Mouse (Mus musculus) spleen, postnatal 14 days (tissue): Measurements from ENCODE around the gene Tenm3.

Source experiments
- DNase-seq, 2 experiments: peaks; one replicate each; pipeline ENCODE4 v3.0.0; 2021 to 2022; ENCODE audit warnings: low spot score in 2 of 2

Gene Tenm3

DNA sequence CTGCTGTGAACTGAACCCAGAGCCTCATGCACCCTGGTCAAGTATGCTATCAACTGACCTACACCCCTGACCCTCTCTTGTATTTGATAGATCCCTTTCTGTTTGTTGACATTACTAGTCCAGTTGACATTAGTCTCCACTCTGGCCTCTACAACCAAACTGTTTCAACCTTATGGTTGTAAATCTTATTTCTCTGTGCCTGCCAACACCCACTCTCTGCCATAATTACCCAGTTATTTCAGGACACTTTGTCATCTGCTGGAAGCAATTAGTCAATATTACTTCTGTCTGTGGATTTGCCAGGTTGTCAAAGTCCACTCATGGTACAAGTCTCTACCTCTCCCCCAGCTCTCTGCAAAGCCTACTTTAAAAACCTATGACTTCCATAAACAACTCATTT lies 326.3 kb downstream of the Tenm3 start:
- no peak for DNase-seq

DNA sequence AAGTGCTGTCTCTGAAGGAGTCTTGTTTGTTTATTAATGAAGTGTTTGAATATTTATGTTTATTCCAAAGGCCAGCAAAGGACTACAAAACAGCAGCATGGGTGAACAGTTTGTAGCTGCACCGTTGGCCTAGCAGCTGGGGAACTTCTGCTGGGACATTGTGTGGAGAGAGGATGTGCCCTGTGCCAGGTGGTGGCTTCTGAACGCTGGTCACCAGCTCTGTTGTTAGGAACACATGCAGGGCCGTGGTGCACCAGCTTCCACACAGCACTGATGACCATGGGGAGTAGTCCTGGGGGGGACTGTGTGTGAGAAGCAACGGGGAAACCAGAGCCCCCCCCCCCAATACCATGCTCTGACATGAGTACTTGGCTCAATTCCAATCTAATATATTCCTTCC lies 329.5 kb downstream of the Tenm3 start:
- no peak for DNase-seq

DNA sequence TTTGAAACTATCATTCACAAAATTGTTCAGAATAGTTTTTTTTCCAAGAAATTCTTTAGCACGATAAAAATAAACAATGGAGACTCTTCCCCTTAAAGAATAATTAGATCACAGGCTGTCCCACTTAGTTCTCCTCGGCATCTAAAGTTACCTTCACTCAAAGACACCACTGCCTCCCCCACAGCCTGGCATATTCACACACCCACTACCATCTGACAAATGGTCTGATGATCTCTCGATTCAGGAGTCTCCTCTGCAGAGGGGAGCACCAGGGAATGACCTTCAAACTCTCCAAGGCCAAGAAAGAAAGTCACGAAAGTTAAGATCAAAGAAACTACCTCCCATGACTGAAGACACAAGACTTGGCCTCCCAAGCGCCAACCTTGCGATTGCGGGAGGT lies 329.9 kb downstream of the Tenm3 start:
- DNase-seq = no peak

DNA sequence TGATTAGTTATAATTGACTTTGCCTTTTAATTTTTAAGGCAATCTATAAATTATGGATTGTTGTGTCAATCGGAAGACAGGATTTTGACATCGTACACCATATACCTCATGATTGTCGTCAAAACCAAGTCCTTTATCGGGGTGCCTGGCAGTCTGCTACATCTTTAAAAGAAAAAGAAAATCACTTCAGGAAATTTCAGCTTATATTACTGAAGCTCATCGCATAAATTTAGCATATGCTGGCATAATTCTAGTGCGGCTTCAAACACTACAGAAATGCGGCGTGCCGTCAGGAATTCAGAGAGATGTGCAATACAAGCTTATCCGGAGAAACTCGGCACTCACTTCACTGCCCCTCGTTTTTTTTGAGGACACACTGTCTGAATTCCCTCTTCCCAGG lies 332.2 kb downstream of the Tenm3 start:
- no peak for DNase-seq

DNA sequence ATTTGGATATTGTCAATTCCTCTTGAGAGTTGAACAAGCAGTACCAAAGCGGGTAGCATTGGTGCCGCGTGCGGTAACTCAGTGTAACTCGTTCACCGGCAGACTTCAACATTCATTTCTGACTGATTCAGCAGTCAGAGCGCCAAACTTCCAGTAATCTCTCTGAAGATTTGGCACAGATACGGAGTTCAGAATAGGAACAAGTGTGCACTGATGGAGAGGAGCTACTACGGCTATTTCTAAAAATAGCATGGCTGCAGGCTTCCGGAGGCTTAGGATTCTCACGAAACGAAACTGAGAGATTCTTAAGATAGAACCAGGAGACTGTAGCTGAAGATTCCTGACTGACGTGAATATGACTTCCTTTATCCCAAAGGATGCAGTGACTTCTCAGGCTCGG lies 332.6 kb downstream of the Tenm3 start:
- no peak for DNase-seq

DNA sequence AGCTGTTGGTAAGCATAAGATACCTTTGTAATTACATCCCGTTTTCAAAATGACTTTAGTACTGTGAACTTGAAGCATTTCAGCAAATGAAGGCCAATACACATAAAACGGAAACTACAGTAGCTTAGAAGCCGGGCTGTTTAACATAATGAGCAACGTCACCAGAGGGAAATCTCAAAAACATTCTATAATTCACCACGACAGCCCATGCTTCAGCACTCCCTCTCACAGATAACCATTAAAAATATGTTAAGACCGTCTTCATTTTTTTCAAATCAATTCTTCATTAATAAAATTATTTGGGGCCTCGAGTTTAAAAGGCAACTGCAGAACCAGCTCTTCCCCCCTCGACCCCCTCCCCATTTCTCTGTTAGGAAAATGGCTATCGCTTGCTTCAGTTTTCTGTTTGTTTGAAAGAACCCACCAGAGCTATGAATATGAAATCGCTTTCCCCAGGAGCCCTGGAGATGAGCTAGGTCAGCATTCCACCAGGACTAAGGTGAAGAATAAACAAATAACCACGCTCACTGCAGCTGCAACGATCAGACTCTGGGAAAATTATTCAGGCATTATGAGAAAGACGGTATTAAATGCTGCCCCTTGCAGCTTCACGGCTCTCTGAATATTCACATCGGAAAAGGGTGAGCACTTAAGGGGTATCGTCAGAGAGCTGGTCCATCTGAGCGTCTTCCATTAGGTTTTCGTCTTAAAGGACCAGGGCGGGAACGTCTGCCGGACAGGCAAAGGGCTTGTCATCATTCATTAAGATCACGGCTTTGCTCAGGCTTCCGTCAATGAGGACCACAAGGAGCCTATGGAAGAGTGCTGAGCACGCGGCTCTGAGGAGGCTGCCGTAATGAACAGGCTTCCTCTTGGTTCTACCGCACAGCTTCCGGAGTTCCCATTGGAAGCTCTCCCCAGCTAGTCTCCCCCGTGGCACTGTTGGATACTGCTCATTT lies 334.8 kb downstream of the Tenm3 start:
- DNase-seq = no peak

DNA sequence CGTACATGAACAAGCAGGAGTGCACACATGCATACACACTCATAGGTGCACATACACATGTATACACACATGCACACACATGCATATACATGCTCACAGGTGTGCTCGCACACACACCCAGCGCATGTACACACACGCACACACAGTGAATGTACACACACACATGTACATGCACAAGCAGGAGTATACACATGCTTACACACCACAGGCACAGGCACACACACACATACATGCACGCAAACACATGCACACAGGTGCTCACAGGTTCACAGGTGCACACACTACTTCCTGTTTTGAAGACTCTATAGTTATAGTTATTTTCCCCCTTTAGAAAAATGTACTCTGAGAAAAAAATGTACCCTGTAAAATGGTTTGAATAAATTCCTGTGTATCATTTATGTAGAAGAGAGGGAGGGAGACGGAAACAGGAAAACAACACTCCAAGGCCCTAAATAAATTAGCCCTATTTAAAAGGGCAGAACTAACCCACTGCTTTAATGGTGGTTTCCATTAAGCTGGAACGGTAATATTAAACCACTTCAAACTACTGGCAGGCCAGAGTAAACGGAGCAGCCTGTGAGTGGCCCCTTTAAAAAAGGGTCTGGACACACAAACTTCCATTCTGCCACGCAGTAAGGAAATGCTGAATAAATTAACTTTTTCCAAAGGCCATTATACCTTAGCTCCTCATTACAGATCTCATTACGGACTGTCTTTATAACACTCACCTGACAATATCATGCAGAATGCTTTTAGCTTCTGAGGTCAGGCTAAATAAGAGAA lies 335.8 kb downstream of the Tenm3 start:
- DNase-seq = no peak

DNA sequence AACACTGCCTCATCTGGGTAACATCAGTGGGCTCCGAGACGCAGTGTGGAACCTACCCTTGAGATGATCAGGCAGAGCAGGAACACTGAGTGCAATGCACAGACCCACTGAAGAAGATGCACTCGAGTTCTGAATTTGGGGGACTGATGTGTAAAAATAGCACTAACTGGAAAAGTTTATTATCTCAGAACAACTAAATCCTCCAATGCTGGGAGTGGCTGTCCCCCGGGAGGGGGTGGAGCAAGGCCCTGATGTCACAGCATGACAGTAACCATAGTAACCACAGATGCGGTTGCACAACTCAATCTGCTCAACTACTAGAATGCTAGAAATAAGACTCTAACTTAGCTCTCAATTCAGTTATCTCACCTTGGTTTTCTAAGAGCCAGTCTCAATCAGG lies 351.3 kb downstream of the Tenm3 start:
- no peak for DNase-seq

DNA sequence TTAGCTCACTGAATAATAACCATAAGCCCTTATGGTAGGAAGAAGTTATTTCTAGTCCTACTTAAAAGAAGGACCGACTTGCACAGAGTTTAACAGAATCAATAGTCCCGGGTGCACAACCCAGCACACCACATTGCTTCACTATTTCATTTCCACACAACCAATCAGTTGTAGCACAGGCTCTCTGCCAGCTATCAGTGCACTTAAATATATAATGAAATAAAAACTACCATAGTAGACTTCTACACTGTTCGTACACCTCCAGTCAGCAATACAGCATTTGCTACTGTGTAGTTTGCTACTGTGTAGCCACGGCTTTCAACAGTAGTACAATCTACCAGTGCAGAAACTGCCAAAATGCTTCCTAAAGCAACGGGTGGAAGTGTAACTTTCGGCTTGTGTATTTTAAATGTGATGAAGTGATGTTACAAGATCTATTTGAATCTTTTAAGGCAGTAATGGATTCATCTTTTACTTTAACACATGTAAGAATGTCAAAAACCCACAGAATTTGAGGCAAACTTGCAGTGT lies 353.1 kb downstream of the Tenm3 start:
- DNase-seq = no peak

DNA sequence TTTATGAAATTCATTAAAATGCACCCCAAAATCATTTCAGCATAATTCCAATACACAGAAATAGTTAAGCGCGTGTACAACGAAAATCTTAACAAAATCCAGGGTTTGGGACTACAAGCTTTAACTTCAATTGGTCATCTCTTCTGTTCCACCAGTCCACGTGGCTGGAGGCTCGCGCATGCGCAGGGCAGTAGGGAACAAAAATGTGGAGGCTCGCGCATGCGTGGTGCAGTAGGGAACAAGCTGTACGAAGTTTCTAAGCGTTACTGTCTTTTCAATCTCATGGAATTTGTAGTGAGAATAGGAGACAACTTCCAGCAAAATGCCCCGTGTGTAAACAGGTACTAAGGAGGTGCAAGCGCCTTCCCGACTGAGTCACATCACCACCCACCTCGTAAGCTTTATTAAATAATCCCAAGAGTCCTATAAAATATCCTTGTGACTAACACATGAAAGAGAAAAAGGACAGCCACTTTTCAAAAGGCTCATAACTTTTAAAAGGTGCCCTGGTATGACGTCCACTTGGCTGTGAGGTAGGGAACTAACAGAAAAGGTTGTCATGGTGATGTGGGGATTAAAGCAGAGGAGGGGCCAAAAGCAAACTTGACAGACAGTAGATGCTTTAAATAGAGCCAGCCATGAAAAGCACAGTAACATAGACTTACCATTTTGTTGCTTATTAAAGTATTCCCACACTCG lies 353.7 kb downstream of the Tenm3 start:
- DNase-seq = no peak

DNA sequence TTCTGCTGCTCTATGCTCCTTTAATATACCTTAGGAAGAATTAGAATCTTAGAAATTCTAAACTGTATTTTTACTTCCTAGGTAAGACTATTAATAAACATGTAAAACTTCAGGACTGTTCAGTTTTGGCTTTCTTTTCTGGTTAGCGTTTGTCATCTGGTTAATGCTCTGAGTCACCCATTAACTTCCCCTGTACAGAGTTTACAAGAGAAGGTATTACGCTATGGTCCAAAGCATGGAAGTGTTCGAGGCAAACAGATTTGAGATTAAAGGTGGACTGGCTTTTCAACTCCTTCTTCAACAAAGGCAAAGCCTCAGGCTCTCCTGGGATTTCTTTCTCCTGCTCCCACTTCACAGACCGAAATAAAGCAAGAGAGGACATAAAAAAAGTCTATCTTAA lies 354.3 kb downstream of the Tenm3 start:
- no peak for DNase-seq

DNA sequence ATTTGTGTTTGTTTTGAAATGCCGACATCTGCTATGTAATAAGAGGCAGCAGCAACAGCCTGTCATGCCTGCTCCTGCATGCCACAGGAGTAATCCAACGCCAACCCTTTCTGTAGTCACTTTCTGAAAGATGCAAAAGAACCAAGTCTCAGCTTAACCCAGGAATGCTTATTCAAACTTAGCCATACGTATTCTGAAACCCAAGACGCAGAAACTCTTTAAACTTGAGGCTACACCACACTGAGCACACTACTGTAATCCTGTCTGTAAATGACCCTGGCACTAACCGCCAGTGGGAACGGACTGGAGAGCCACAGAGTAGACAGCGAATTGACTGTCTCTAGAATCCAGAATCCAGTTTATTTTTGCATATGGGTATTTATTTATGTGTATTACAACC lies 354.9 kb downstream of the Tenm3 start:
- no peak for DNase-seq

DNA sequence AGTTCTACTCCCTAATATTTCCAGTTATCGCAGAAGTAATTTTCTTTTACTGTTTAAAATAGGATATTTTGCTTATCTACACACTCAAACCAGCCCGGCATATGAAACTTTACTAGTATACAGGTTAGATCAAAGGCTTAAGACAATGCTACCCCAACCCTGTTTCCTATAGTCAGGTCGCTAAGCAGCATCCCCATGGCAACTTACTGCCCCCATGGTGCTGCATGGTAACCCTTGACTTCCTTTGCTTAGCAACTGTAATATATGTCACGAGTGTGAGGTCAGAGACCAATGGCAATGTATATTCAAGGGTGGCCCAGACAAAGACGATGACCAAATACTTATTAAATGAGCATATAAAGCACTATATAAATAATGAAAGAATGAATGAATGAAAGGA lies 359.6 kb downstream of the Tenm3 start:
- DNase-seq = no peak

DNA sequence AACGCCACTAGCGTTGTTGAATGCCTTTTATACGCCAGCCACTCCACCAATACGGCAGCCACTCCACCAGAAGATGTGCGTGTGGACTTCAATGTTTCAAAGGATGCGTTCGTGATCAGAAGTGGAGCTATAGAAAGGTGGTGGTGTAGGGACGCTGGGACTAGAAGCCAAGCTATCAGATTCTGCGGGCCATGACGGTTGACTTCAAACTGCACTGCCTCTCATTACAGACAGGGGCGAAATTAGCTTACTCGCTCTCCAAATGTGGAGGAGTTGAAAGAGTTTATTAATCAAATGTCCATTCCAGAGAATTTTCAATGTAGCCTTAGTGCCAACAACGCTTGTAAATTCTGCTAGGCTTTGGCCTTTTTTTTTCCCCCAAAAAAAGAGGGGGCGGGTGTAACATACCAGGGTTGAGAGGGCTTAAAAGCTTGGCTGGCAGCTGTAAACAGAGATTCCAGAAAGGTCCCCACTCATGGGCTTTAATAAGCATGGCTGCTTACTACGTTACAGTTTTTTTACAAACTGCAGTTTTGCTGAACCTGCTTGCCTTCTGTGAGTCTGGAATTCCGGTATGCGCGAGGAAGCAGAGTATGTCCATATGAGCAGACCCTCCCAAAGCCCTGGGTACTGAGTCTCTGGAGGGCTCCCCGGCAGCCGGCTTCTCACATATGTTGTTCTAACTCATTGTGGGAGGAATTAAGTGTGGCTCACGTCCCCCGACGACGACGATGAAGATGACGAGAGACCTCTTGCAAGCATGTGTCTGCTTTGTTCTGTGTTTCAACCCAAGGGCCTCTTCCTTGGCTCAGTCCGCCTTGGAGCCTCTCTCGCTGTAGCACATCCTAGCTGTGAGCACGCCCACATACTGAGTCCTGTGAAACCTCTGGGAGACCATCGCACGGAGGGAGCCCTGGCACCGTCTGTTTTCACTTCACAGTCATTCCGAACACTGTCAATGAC lies 361.8 kb downstream of the Tenm3 start:
- no peak for DNase-seq

DNA sequence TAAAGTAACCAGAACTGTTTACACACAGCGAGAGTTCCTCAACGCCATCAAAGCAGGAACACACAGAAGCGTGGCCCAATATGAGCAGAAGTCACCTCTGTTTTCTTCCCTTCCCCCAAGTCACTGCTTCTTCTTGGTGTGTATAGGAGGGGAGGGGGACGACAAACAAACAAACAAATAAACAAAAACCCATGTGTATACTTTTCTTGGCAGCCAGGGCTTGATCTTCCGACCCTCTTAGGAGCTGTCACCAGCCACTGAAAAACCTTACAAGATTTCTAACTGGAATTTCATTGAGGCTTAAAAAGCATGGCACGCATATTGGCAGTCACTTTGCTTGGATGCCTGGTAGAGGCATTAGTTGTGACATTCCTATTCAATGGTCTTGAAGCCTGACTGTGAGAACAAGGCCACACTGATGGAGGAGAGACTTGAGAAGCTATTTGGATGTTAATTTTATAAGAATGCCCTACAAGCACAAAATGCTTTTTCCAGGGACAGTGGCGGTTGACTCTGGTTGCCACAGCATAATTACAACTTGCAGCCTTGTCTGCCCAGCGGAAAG lies 366.3 kb downstream of the Tenm3 start:
- no peak for DNase-seq

DNA sequence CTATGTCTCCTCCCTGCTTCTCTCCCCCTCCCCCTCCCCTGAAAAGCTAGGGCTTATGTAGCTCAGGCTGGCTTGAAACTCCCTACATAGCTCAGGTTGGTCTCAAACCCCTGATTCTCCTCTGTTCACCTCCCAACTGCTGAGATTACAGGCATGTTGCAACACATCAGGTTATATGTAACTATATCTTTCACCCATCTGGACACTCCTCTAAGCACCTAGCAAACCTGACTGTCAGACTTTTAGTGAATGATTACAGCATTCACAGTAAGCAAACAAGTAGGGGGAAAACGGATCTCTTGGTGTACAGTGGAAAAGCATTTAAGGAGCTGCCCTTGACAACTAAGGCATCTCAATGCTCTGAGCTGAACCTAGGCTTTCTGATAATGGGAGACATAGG lies 366.9 kb downstream of the Tenm3 start:
- DNase-seq = no peak

DNA sequence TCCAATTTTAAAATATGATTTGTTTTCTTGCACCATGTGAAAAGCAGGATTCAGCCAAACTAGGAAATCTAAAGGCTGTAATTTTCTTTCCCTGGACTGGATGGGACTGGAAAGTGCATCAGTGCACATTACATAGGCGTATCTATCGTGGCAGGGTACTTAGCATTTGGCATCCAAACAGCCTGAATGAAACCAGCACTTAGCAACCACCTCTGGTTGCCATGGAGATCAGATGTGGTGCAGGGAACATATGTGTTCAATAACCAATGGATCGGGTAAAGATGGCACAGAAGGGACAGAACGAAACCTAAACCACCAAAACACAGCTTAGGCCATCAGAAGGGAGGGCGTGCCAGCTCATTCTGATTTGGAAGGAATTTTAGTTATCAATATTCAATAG lies 376.1 kb downstream of the Tenm3 start:
- no peak for DNase-seq

DNA sequence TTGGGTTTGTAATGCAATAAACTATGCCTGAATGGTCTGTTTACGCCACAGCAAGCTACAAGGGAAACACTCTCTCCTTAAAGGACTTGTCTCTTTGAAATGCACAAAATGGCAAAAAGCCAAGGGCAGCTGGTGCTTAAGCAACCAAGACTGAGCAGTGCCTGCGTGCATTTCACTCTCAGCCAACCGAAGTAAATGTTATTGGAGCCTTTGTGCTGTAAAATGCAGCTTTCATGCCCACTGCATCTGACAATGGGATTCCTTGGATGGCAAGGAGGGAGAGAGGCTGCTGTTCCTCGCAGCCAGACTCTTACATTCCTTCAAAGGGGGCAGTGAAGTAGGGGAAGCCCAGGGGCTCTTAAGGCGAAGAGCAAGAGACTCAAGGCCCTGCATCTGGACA lies 385.4 kb downstream of the Tenm3 start:
- DNase-seq = no peak

DNA sequence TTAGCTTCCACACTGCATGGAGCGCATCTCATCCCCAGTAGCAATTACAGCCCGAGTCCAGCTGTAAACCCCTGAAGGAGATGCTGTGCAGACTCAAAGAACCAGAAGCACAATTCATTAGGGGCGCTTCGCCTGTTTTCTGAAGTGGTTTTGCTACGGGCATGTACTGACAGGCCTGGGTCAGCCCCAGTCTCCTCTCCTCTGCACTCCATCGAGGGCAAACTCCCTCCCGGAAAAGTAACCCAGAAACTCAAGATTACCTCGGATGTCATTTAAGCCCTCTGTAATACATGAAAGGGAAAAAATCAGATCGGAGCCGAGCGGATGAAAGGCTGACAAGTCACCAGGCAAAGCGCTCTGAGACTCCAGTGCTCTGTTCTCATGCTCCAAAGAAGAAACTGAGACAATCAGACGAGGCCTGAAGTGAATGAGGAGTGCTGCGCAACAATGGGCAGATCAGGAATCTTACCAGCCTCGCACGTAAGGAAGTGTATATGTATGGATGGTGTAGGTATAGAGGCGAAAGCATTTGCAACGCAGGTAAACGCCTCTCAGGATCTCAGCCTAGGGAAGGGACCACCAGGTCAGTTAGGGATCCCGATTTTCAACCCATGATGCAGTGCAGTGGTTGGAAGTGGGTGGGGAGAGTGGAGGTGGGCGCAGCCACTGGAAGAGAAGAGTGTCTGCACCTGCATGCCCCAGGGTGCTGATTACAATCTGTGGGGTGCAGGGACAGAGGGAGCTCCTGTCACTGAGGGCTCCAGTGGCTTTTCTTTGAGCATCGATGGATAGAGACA lies 387.2 kb downstream of the Tenm3 start:
- DNase-seq = no peak

DNA sequence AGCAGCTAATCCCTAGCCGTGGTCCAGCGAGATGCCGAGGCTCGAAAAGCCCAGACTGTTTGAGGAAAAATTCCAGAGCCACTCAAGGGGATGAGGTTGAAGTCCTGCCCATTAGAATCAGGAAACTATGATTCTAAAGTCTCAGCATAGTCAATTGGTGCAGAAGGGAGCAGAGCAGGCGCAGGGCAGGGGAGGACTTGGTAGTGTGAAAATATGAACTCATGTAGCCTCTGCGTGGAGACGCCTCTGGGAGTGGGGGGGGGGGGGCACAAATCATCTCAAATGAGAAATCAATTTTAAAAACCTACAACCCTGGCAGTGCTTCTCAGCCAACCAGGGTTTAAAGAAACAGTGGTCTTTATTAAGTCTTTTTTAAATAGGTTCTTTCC lies 392.5 kb downstream of the Tenm3 start:
- no peak for DNase-seq
